Mouse (Mus musculus) neural tube, embryonic 13.5 days (tissue): Measurements from ENCODE around the gene Cma2. TPM values are rescaled to one million over a fixed set of nuclear protein-coding genes. Genes with fewer than 3 reads are reported as not detected.

Experiments
- ATAC-seq: fragments of 200-750 bp; cut with Nextera tagmentation; 2 replicates; pipeline ENCODE4 v1.8.0; 2017; ENCODE audit warnings: low read depth, mild to moderate bottlenecking, moderate TSS enrichment, moderate library complexity
- H3K27ac ChIP-seq: fragments of 300-500 bp; sonication (generic); replicated peaks from 2 replicates; pipeline ENCODE4 v1.5.1; 2015; ENCODE audit warnings: moderate library complexity, mild to moderate bottlenecking, inconsistent platforms
- H3K27me3 ChIP-seq: fragments of 300-500 bp; sonication (generic); 2 replicates; pipeline ENCODE4 v1.6.1; 2015; ENCODE audit warnings: mild to moderate bottlenecking, inconsistent platforms
- H3K36me3 ChIP-seq: fragments of 300-500 bp; sonication (generic); 2 replicates; pipeline ENCODE4 v1.6.1; 2015; ENCODE audit warnings: mild to moderate bottlenecking, inconsistent platforms
- H3K4me1 ChIP-seq: fragments of 300-500 bp; sonication (generic); replicated peaks from 2 replicates; pipeline ENCODE4 v1.6.1; 2015; ENCODE audit warnings: inconsistent platforms
- H3K4me2 ChIP-seq: fragments of 300-500 bp; sonication (generic); 2 replicates; pipeline ENCODE4 v1.6.1; 2015; ENCODE audit warnings: inconsistent platforms, mild to moderate bottlenecking, moderate library complexity
- H3K4me3 ChIP-seq: fragments of 300-500 bp; sonication (generic); 2 replicates; pipeline ENCODE4 v1.5.1; 2015; ENCODE audit warnings: mild to moderate bottlenecking, inconsistent platforms
- H3K9ac ChIP-seq: fragments of 300-500 bp; sonication (generic); 2 replicates; pipeline ENCODE4 v1.6.1; 2015; ENCODE audit warnings: moderate library complexity, mild to moderate bottlenecking, inconsistent platforms
- H3K9me3 ChIP-seq: fragments of 300-500 bp; sonication (generic); 2 replicates; pipeline ENCODE4 v1.6.1; 2016; ENCODE audit warnings: inconsistent platforms
- WGBS: fragments of 180-500 bp; shearing (Covaris S2); methylation state at CpG from one replicate; pipeline ENCODE4 v1.1.7; 2015; 5-methylcytosine and 5-hydroxymethylcytosine counted together
- polyA plus RNA-seq: library from polyadenylated mRNA; unstranded; fragments of >200 nt; fragmentation: Nextera tagmentation; extraction: Ambion mirVana; gene quantifications from 2 replicates; pipeline ENCODE4 v1.2.1, GENCODE M21; 2015

Cma2 gene
- polyA plus RNA-seq = not detected in 2 replicates

GRCm38 (mm10) chr14:55950346-55951030, at the start of gene Cma2:
Gene Cma2 (plus strand): TSS chr14:55950980.
- Histone ChIP-seq H3K27me3 (no peaks in the 10 kb centered on the region), H3K4me2 (no peak within 1 kb of the TSS), H3K9me3 (no peaks in the 10 kb centered on the region), H3K4me3 (no peak within 1 kb of the TSS), H3K4me1 (no peaks in the 10 kb centered on the region), H3K9ac (no peak within 1 kb of the TSS), H3K27ac (no peak within 1 kb of the TSS), H3K36me3 (no peaks in the 10 kb centered on the region)
- ATAC-seq = no peak
- WGBS = 90% methylated on average over 6 of the region's 6 CpGs

GRCm38 (mm10) chr14:55905518-55905917, 45.3 kb upstream of the Cma2 start:
- no peak overlapping the region for H3K4me2 ChIP-seq
- no peak for ATAC-seq
- no peak overlapping the region for H3K4me3 ChIP-seq
- no peaks in the 10 kb centered on the region for H3K9me3 ChIP-seq
- no peak overlapping the region for H3K9ac ChIP-seq
- no peaks in the 10 kb centered on the region for H3K36me3 ChIP-seq
- H3K4me1 ChIP-seq = peaks cover 7% of the 10 kb centered on the region
- H3K27ac ChIP-seq = no peak overlapping the region
- H3K27me3 ChIP-seq = no peaks in the 10 kb centered on the region
- WGBS = 44% methylated on average over 1 of the region's 1 CpGs

- no peaks in the 10 kb centered on the region for H3K4me1 ChIP-seq
- ATAC-seq = no peak
- 44% methylated on average over 4 of the region's 4 CpGs for WGBS
- H3K4me3 ChIP-seq = no peak overlapping the region
- H3K9ac ChIP-seq = no peak overlapping the region
- no peaks in the 10 kb centered on the region for H3K9me3 ChIP-seq
- no peaks in the 10 kb centered on the region for H3K36me3 ChIP-seq
- H3K4me2 ChIP-seq = no peak overlapping the region
- no peak overlapping the region for H3K27ac ChIP-seq
- H3K27me3 ChIP-seq = no peaks in the 10 kb centered on the region
Measured at GRCm38 (mm10) chr14:55913406-55913805, 37.4 kb upstream of the Cma2 start.

GRCm38 (mm10) chr14:55918240-55919082, 32.3 kb upstream of the Cma2 start:
- Histone ChIP-seq H3K4me3 (no peak overlapping the region), H3K9me3 (no peaks in the 10 kb centered on the region), H3K36me3 (no peaks in the 10 kb centered on the region), H3K9ac (peak overlapping the region; percentile 45), H3K27ac (no peak overlapping the region), H3K27me3 (no peaks in the 10 kb centered on the region), H3K4me1 (peaks cover 4% of the 10 kb centered on the region; the same call in 1 of the 2 replicates), H3K4me2 (peak overlapping the region; percentile 41)
- ATAC-seq = peak; percentile 87
- WGBS = 45% methylated on average over 14 of the region's 14 CpGs

- H3K4me2 ChIP-seq = no peak overlapping the region
- ATAC-seq = no peak
- 74% methylated on average over 7 of the region's 7 CpGs for WGBS
- no peaks in the 10 kb centered on the region for H3K27me3 ChIP-seq
- no peaks in the 10 kb centered on the region for H3K36me3 ChIP-seq
- H3K4me3 ChIP-seq = no peak overlapping the region
- H3K9ac ChIP-seq = no peak overlapping the region
- no peaks in the 10 kb centered on the region for H3K9me3 ChIP-seq
- peaks cover 4% of the 10 kb centered on the region; the same call in 1 of the 2 replicates for H3K4me1 ChIP-seq
- no peak overlapping the region for H3K27ac ChIP-seq
Measured at GRCm38 (mm10) chr14:55922475-55923232, 28.1 kb upstream of the Cma2 start.

GRCm38 (mm10) chr14:55926847-55927246, 23.9 kb upstream of the Cma2 start:
- ATAC-seq = no peak
- Histone ChIP-seq H3K4me1 (no peaks in the 10 kb centered on the region), H3K4me2 (no peak overlapping the region), H3K36me3 (no peaks in the 10 kb centered on the region), H3K27ac (no peak overlapping the region), H3K9me3 (0 out of 2 replicates have a peak, but pooled peaks cover 4% of the 10 kb centered on the region), H3K27me3 (no peaks in the 10 kb centered on the region), H3K4me3 (no peak overlapping the region), H3K9ac (no peak overlapping the region)
- WGBS = 84% methylated on average over 4 of the region's 4 CpGs

- no peak overlapping the region for H3K4me3 ChIP-seq
- no peaks in the 10 kb centered on the region for H3K4me1 ChIP-seq
- 0 out of 2 replicates have a peak, but pooled peaks cover 4% of the 10 kb centered on the region for H3K9me3 ChIP-seq
- H3K36me3 ChIP-seq = no peaks in the 10 kb centered on the region
- H3K9ac ChIP-seq = no peak overlapping the region
- no peak overlapping the region for H3K4me2 ChIP-seq
- no peak overlapping the region for H3K27ac ChIP-seq
- no peak for ATAC-seq
- H3K27me3 ChIP-seq = no peaks in the 10 kb centered on the region
- WGBS = 83% methylated on average over 12 of the region's 12 CpGs
Measured at GRCm38 (mm10) chr14:55929263-55929997, 21.4 kb upstream of the Cma2 start.

GRCm38 (mm10) chr14:55933586-55933985, 17.2 kb upstream of the Cma2 start:
- no peak overlapping the region for H3K9ac ChIP-seq
- 56% methylated on average over 7 of the region's 7 CpGs for WGBS
- no peak for ATAC-seq

GRCm38 (mm10) chr14:55940070-55940800, 10.5 kb upstream of the Cma2 start:
- Histone ChIP-seq H3K4me1 (no peaks in the 10 kb centered on the region), H3K27ac (no peak overlapping the region), H3K27me3 (no peaks in the 10 kb centered on the region), H3K36me3 (no peaks in the 10 kb centered on the region), H3K4me2 (no peak overlapping the region), H3K4me3 (no peak overlapping the region), H3K9ac (no peak overlapping the region), H3K9me3 (no peaks in the 10 kb centered on the region)
- no peak for ATAC-seq
- WGBS = 47% methylated on average over 7 of the region's 7 CpGs

More at GRCm38 (mm10) chr14:55933586-55933985, 17.2 kb upstream of the Cma2 start:
- Histone ChIP-seq H3K4me1 (no peaks in the 10 kb centered on the region), H3K4me2 (no peak overlapping the region), H3K4me3 (no peak overlapping the region), H3K27me3 (no peaks in the 10 kb centered on the region), H3K9me3 (0 out of 2 replicates have a peak, but pooled peaks cover 4% of the 10 kb centered on the region), H3K27ac (no peak overlapping the region), H3K36me3 (no peaks in the 10 kb centered on the region)

- Histone ChIP-seq H3K9ac (no peak overlapping the region), H3K9me3 (no peaks in the 10 kb centered on the region), H3K27me3 (no peaks in the 10 kb centered on the region), H3K4me1 (no peaks in the 10 kb centered on the region), H3K4me3 (no peak overlapping the region), H3K36me3 (no peaks in the 10 kb centered on the region), H3K4me2 (no peak overlapping the region), H3K27ac (no peak overlapping the region)
- WGBS = 88% methylated on average over 11 of the region's 11 CpGs
- no peak for ATAC-seq
Measured at GRCm38 (mm10) chr14:55943601-55944000, 7.2 kb upstream of the Cma2 start.

GRCm38 (mm10) chr14:55944575-55944974, 6.2 kb upstream of the Cma2 start, which contains the start of gene Cma1:
Gene Cma1 (minus strand): TSS chr14:55944675.
- no peaks in the 10 kb centered on the region for H3K4me1 ChIP-seq
- no peak for ATAC-seq
- no peak within 1 kb of the TSS for H3K4me2 ChIP-seq
- H3K4me3 ChIP-seq = no peak within 1 kb of the TSS
- no peak within 1 kb of the TSS for H3K27ac ChIP-seq
- no peaks in the 10 kb centered on the region for H3K36me3 ChIP-seq
- no peaks in the 10 kb centered on the region for H3K9me3 ChIP-seq
- no peaks in the 10 kb centered on the region for H3K27me3 ChIP-seq
- WGBS = 84% methylated on average over 4 of the region's 4 CpGs
- no peak within 1 kb of the TSS for H3K9ac ChIP-seq
